Mouse (Mus musculus) spleen, adult 2 months (tissue): ENCODE data around the gene Gm49380.

Experiments used
- CTCF ChIP-seq: fragments of 200-500 bp; IDR thresholded peaks from 2 replicates; pipeline ENCODE4 v1.5.1; 2011; ENCODE audit warnings: mild to moderate bottlenecking, inconsistent platforms; ENCODE audit not compliant: insufficient read depth, insufficient read length, insufficient replicate concordance; ENCODE audit errors: extremely low read depth
- POLR2A ChIP-seq: fragments of 200-500 bp; IDR thresholded peaks from 2 replicates; pipeline ENCODE4 v1.6.1; 2011; ENCODE audit warnings: low read depth, low read length, inconsistent platforms

DNA sequence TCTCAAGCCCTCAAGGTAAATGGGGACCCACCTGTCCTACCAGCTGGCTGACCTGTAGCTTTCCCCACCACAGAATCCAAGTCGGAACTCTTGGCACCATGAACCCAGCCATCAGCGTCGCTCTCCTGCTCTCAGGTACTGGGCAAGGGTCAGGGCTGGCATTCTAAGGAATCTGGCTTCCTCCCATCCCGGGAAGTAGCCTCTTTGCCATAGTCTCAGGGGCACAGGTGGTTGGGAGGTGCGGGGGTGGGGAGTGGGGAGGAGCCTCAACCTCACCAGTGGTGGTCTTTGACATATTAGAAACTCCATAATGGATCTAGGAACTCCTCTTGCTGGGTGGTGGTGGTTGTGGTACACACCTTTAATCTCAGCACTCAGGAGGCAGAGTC lies 67.4 kb downstream of the Gm49380 start:
- TF ChIP-seq POLR2A (no peak), CTCF (no peak)
